Mouse (Mus musculus) midbrain, embryonic 10.5 days (tissue): ENCODE results near the gene Pyurf. TPM values are rescaled to one million over a fixed set of nuclear protein-coding genes. Genes with fewer than 3 reads are reported as not detected.

Experiments
- DNase-seq: peaks from one replicate; pipeline ENCODE4 v3.0.0-alpha.2; 2017; ENCODE audit warnings: low spot score
- H3K27ac ChIP-seq: fragments of 300-500 bp; sonication (generic); replicated peaks from 2 replicates; pipeline ENCODE4 v1.5.1; 2016; ENCODE audit warnings: mild to moderate bottlenecking
- H3K27me3 ChIP-seq: fragments of 300-500 bp; sonication (generic); 2 replicates; pipeline ENCODE4 v1.6.1; 2016; ENCODE audit warnings: low read depth, mild to moderate bottlenecking; ENCODE audit not compliant: poor library complexity, severe bottlenecking
- H3K36me3 ChIP-seq: fragments of 300-500 bp; sonication (generic); 2 replicates; pipeline ENCODE4 v1.6.1; 2016; ENCODE audit warnings: mild to moderate bottlenecking, moderate library complexity
- H3K4me1 ChIP-seq: fragments of 300-500 bp; sonication (generic); 2 replicates; pipeline ENCODE4 v1.6.1; 2016
- H3K4me3 ChIP-seq: fragments of 300-500 bp; sonication (generic); 2 replicates; pipeline ENCODE4 v1.5.1; 2016; ENCODE audit warnings: mild to moderate bottlenecking, moderate library complexity
- H3K9me3 ChIP-seq: fragments of 300-500 bp; sonication (generic); replicated peaks from 2 replicates; pipeline ENCODE4 v1.6.1; 2016; ENCODE audit warnings: mild to moderate bottlenecking
- WGBS: fragments of 180-500 bp; shearing (Covaris S2); methylation state at CpG from one replicate; pipeline ENCODE4 v1.1.7; 2016; 5-methylcytosine and 5-hydroxymethylcytosine counted together
- polyA plus RNA-seq: library from polyadenylated mRNA; unstranded; fragments of >200 nt; fragmentation: Nextera tagmentation; extraction: Ambion mirVana; gene quantifications from 2 replicates; pipeline ENCODE4 v1.2.1, GENCODE M21; 2016

Pyurf gene
- polyA plus RNA-seq, 1 experiment from 2014 or later, result 17.7 TPM

DNA sequence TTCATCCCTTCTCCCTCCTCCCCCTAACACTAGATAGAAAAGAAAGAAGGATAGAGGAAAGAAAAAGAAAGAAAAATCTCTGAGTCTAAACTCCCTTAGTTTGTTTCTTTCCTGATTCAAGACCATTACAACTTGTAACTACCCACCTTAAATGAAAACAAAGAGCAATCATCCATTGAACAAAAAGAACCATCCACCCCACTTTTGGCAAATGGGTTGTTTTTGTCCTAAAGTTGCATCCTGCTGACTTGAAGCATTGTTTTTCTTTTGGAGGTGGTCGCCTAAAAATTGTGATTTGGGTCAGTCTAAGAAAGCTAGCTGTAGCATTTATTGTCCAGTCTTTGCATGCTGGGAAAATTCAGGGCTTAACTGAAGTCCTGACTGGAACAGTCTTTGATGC lies 52.3 kb downstream of the Pyurf start:
- no peak for DNase-seq
- Histone ChIP-seq H3K27ac (no peak overlapping the region), H3K36me3 (no peaks in the 10 kb centered on the region), H3K4me3 (no peak overlapping the region), H3K27me3 (no peaks in the 10 kb centered on the region), H3K4me1 (no peaks in the 10 kb centered on the region), H3K9me3 (no peaks in the 10 kb centered on the region)
- 64% methylated on average over 1 of the region's 1 CpGs for WGBS

Other genes with a start within 250 kb of the Pyurf start
- 3.5 and 5.3 TPM in 2 replicates for gene Ppm1k, start 156.6 kb downstream of the Pyurf start, polyA plus RNA-seq
- gene Herc6, start 111.1 kb downstream of the Pyurf start, polyA plus RNA-seq, result 2.4 and 3.2 TPM in 2 replicates
- gene Lancl2, start 10.5 kb upstream of the Pyurf start, polyA plus RNA-seq, result 39.3 and 45.7 TPM in 2 replicates
- gene Vopp1, start 133.1 kb upstream of the Pyurf start, polyA plus RNA-seq, result 61.6 and 72.9 TPM in 2 replicates
- gene Vmn1r21, start 158.3 kb upstream of the Pyurf start, polyA plus RNA-seq, result 0.07 TPM in 1 of 2 replicates, not detected in the other
- gene Vmn1r22, start 215.9 kb upstream of the Pyurf start, polyA plus RNA-seq, result not detected in 2 replicates
- not detected in 2 replicates for gene Vmn1r23, start 234.8 kb upstream of the Pyurf start, polyA plus RNA-seq